Mouse (Mus musculus) ES-Bruce4 (cell line): ENCODE measurements around the gene Orm1.

ENCODE experiments used
- CTCF ChIP-seq: IDR thresholded peaks from one replicate; pipeline ENCODE4 v1.8.1; 2011; ENCODE audit warnings: low read depth, low read length
- EP300 ChIP-seq: IDR thresholded peaks from 2 replicates; pipeline ENCODE4 v1.6.1; 2011; ENCODE audit warnings: low read depth, low read length; ENCODE audit not compliant: insufficient read depth
- POLR2A ChIP-seq: IDR thresholded peaks from one replicate; pipeline ENCODE4 v1.8.1; 2011; ENCODE audit warnings: low read length; ENCODE audit not compliant: insufficient read depth

- TF ChIP-seq CTCF (no peak), POLR2A (no peak), EP300 (no peak)
Observed at GRCm38 (mm10) chr4:63385784-63386183, 41.4 kb downstream of the Orm1 start.
